Mouse (Mus musculus): ENCODE data around the gene Gm20721.

DNA sequence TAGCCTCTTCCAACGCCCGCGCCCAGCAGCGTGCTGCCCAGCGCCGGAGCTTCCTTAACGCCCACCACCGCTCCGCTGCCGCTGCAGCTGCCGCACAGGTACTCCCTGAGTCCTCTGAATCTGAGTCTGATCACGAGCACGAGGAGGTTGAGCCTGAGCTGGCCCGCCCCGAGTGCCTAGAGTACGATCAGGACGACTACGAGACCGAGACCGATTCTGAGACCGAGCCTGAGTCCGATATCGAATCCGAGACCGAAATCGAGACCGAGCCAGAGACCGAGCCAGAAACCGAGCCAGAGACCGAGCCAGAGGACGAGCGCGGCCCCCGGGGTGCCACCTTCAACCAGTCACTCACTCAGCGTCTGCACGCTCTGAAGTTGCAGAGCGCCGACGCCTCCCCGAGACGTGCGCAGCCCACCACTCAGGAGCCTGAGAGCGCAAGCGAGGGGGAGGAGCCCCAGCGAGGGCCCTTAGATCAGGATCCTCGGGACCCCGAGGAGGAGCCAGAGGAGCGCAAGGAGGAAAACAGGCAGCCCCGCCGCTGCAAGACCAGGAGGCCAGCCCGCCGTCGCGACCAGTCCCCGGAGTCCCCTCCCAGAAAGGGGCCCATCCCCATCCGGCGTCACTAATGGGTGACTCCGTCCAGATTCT, 61.6 kb downstream of the Gm20721 start:
- TF ChIP-seq CTCF (IDR thresholded peaks at IDR 0.05; ENCODE audit: insufficient read depth, low read length) = no peak
- TF ChIP-seq POLR2A (IDR thresholded peaks at IDR 0.05; ENCODE audit: borderline replicate concordance, extremely low read depth, low read depth, low read length) = no peak
